Mouse (Mus musculus): Measurements from ENCODE around the gene Ndfip2.

Gene Ndfip2

GRCm38 (mm10) chr14:105284062-105284461, 25.7 kb downstream of the Ndfip2 start:
- DNase-seq (ENCODE audit: low spot score in 2 of 2), result no peak

- no peak for DNase-seq (ENCODE audit: low spot score in 2 of 2)
Measured at GRCm38 (mm10) chr14:105287557-105287956, 29.2 kb downstream of the Ndfip2 start.

- DNase-seq (ENCODE audit: low spot score in 2 of 2), result no peak
Measured at GRCm38 (mm10) chr14:105287972-105288371, 29.6 kb downstream of the Ndfip2 start.

- DNase-seq (ENCODE audit: low spot score in 2 of 2), result peak; percentile 17 to 33
Measured at GRCm38 (mm10) chr14:105288529-105288928, 30.2 kb downstream of the Ndfip2 start.

- no peak for DNase-seq (ENCODE audit: low spot score in 2 of 2)
Measured at GRCm38 (mm10) chr14:105292139-105292538, 33.8 kb downstream of the Ndfip2 start.

GRCm38 (mm10) chr14:105293777-105294176, 35.4 kb downstream of the Ndfip2 start:
- DNase-seq (ENCODE audit: low spot score in 2 of 2), result no peak

GRCm38 (mm10) chr14:105295820-105296582, 37.6 kb downstream of the Ndfip2 start:
- DNase-seq (ENCODE audit: low spot score in 2 of 2), result peak in 1 of 2 experiments; percentile 40

- DNase-seq (ENCODE audit: low spot score in 2 of 2), result no peak
Measured at GRCm38 (mm10) chr14:105299744-105300255, 41.4 kb downstream of the Ndfip2 start.

GRCm38 (mm10) chr14:105300551-105300950, 42.2 kb downstream of the Ndfip2 start:
- no peak for DNase-seq (ENCODE audit: low spot score in 2 of 2)

- no peak for DNase-seq (ENCODE audit: low spot score in 2 of 2)
Measured at GRCm38 (mm10) chr14:105302708-105303107, 44.3 kb downstream of the Ndfip2 start.

GRCm38 (mm10) chr14:105307716-105308115, 49.3 kb downstream of the Ndfip2 start:
- DNase-seq (ENCODE audit: low spot score in 2 of 2), result no peak

GRCm38 (mm10) chr14:105312366-105312765, 54.0 kb downstream of the Ndfip2 start:
- no peak for DNase-seq (ENCODE audit: low spot score in 2 of 2)

- no peak for DNase-seq (ENCODE audit: low spot score in 2 of 2)
Measured at GRCm38 (mm10) chr14:105312944-105313343, 54.6 kb downstream of the Ndfip2 start.

- DNase-seq (ENCODE audit: low spot score in 2 of 2), result no peak
Measured at GRCm38 (mm10) chr14:105313877-105314276, 55.5 kb downstream of the Ndfip2 start.

GRCm38 (mm10) chr14:105321712-105322111, 63.3 kb downstream of the Ndfip2 start:
- DNase-seq (ENCODE audit: low spot score in 2 of 2), result no peak

- no peak for DNase-seq (ENCODE audit: low spot score in 2 of 2)
Measured at GRCm38 (mm10) chr14:105322829-105323228, 64.5 kb downstream of the Ndfip2 start.

- no peak for DNase-seq (ENCODE audit: low spot score in 2 of 2)
Measured at GRCm38 (mm10) chr14:105323448-105323847, 65.1 kb downstream of the Ndfip2 start.

GRCm38 (mm10) chr14:105328397-105329302, 70.3 kb downstream of the Ndfip2 start:
- peak; percentile 3 to 11 for DNase-seq (ENCODE audit: low spot score in 2 of 2)

- no peak for DNase-seq (ENCODE audit: low spot score in 2 of 2)
Measured at GRCm38 (mm10) chr14:105333475-105334094, 75.2 kb downstream of the Ndfip2 start.

GRCm38 (mm10) chr14:105341765-105342164, 83.4 kb downstream of the Ndfip2 start:
- no peak for DNase-seq (ENCODE audit: low spot score in 2 of 2)

- no peak for DNase-seq (ENCODE audit: low spot score in 2 of 2)
Measured at GRCm38 (mm10) chr14:105354121-105354520, 95.7 kb downstream of the Ndfip2 start.

All from spleen, postnatal 36 days (tissue).